Mouse (Mus musculus) limb, embryonic 11.5 days (tissue): ENCODE data around the gene Map4k3. TPM values are rescaled to one million over a fixed set of nuclear protein-coding genes. Genes with fewer than 3 reads are reported as not detected.

Experiments
- ATAC-seq: fragments of 200-750 bp; cut with Nextera tagmentation; 2 replicates; pipeline ENCODE4 v1.8.0; 2017; ENCODE audit warnings: low read depth; ENCODE audit not compliant: insufficient number of reproducible peaks, low FRiP score, low TSS enrichment
- DNase-seq: peaks from one replicate; pipeline ENCODE4 v3.0.0-alpha.2; 2015; ENCODE audit warnings: low spot score
- H3K27ac ChIP-seq: fragments of 300-500 bp; sonication (generic); replicated peaks from 2 replicates; pipeline ENCODE4 v1.5.1; 2014; ENCODE audit warnings: low read depth, mild to moderate bottlenecking, low read length
- H3K27me3 ChIP-seq: fragments of 300-500 bp; sonication (generic); 2 replicates; pipeline ENCODE4 v1.6.1; 2014; ENCODE audit warnings: mild to moderate bottlenecking, low read length, mixed read lengths; ENCODE audit not compliant: control insufficient read depth, insufficient read depth
- H3K36me3 ChIP-seq: fragments of 300-500 bp; sonication (generic); 2 replicates; pipeline ENCODE4 v1.6.1; 2014; ENCODE audit warnings: mild to moderate bottlenecking, low read length, moderate library complexity, mixed read lengths; ENCODE audit not compliant: control insufficient read depth, insufficient read depth
- H3K4me1 ChIP-seq: fragments of 300-500 bp; sonication (generic); 2 replicates; pipeline ENCODE4 v1.6.1; 2014; ENCODE audit warnings: low read length, mixed read lengths; ENCODE audit not compliant: control insufficient read depth, insufficient read depth
- H3K4me2 ChIP-seq: fragments of 300-500 bp; sonication (generic); 2 replicates; pipeline ENCODE4 v1.6.1; 2014; ENCODE audit warnings: low read depth, mild to moderate bottlenecking, moderate library complexity; ENCODE audit not compliant: severe bottlenecking
- H3K4me3 ChIP-seq: fragments of 300-500 bp; sonication (generic); 2 replicates; pipeline ENCODE4 v1.5.1; 2014; ENCODE audit warnings: low read depth, low read length
- H3K9ac ChIP-seq: fragments of 300-500 bp; sonication (generic); 2 replicates; pipeline ENCODE4 v1.6.1; 2014; ENCODE audit warnings: mild to moderate bottlenecking, low read length
- H3K9me3 ChIP-seq: fragments of 300-500 bp; sonication (generic); 2 replicates; pipeline ENCODE4 v1.6.1; 2016; ENCODE audit warnings: low read length; ENCODE audit not compliant: control insufficient read depth
- WGBS: fragments of 180-500 bp; shearing (Covaris S2); extraction: QIAGEN DNeasy Blood & Tissue Kit; methylation state at CpG from one replicate; pipeline ENCODE4 v1.1.7; 2014; 5-methylcytosine and 5-hydroxymethylcytosine counted together
- polyA plus RNA-seq: library from polyadenylated mRNA; unstranded; fragments of >200 nt; fragmentation: Nextera tagmentation; extraction: Ambion mirVana; gene quantifications from 2 replicates; pipeline ENCODE4 v1.2.1, GENCODE M21; 2014

Gene Map4k3
- polyA plus RNA-seq, 1 experiment from 2014 or later, result 33.7 TPM

GRCm38 (mm10) chr17:80663623-80664022 lies 64.7 kb downstream of the Map4k3 start:
- 80% methylated on average over 4 of the region's 4 CpGs for WGBS
- H3K27me3 ChIP-seq, result no peaks in the 10 kb centered on the region
- H3K4me1 ChIP-seq, result peaks cover 9% of the 10 kb centered on the region
- H3K4me3 ChIP-seq, result no peak overlapping the region
- H3K9ac ChIP-seq, result no peak overlapping the region
- no peak overlapping the region for H3K4me2 ChIP-seq
- no peaks in the 10 kb centered on the region for H3K9me3 ChIP-seq
- DNase-seq (no peak), ATAC-seq (no peak)
- no peaks in the 10 kb centered on the region for H3K36me3 ChIP-seq
- H3K27ac ChIP-seq, result no peak overlapping the region

GRCm38 (mm10) chr17:80662836-80663620 lies 65.3 kb downstream of the Map4k3 start:
- ATAC-seq, result 0 out of 2 replicates have a peak, but pooled peaks have one; percentile 39
- Histone ChIP-seq H3K4me3 (no peak overlapping the region), H3K4me2 (no peak overlapping the region), H3K9ac (no peak overlapping the region), H3K36me3 (no peaks in the 10 kb centered on the region), H3K27me3 (no peaks in the 10 kb centered on the region), H3K4me1 (peaks cover 9% of the 10 kb centered on the region), H3K27ac (peak overlapping the region; percentile 45; the same call in 1 of the 2 replicates), H3K9me3 (no peaks in the 10 kb centered on the region)
- peak; percentile 53 for DNase-seq
- 17% methylated on average over 7 of the region's 7 CpGs for WGBS

- WGBS, result 83% methylated on average over 3 of the region's 3 CpGs
- no peak for DNase-seq
- ATAC-seq, result no peak
- Histone ChIP-seq H3K9me3 (no peaks in the 10 kb centered on the region), H3K4me2 (no peak overlapping the region), H3K27me3 (no peaks in the 10 kb centered on the region), H3K4me1 (peaks cover 9% of the 10 kb centered on the region), H3K27ac (no peak overlapping the region), H3K4me3 (no peak overlapping the region), H3K9ac (no peak overlapping the region), H3K36me3 (no peaks in the 10 kb centered on the region)
Measured at GRCm38 (mm10) chr17:80661896-80662295, 66.4 kb downstream of the Map4k3 start.

GRCm38 (mm10) chr17:80660707-80661380 lies 67.4 kb downstream of the Map4k3 start:
- ATAC-seq (no peak), DNase-seq (no peak)
- Histone ChIP-seq H3K9me3 (no peaks in the 10 kb centered on the region), H3K4me1 (peaks cover 9% of the 10 kb centered on the region), H3K4me3 (no peak overlapping the region), H3K27me3 (no peaks in the 10 kb centered on the region), H3K9ac (no peak overlapping the region), H3K27ac (no peak overlapping the region), H3K36me3 (no peaks in the 10 kb centered on the region), H3K4me2 (no peak overlapping the region)
- WGBS, result 95% methylated on average over 15 of the region's 15 CpGs

- H3K9me3 ChIP-seq, result no peaks in the 10 kb centered on the region
- no peaks in the 10 kb centered on the region for H3K36me3 ChIP-seq
- no peak overlapping the region for H3K4me2 ChIP-seq
- no peak overlapping the region for H3K4me3 ChIP-seq
- no peak overlapping the region for H3K27ac ChIP-seq
- DNase-seq (no peak), ATAC-seq (no peak)
- H3K27me3 ChIP-seq, result no peaks in the 10 kb centered on the region
- WGBS, result 90% methylated on average over 2 of the region's 2 CpGs
- no peak overlapping the region for H3K9ac ChIP-seq
- peaks cover 9% of the 10 kb centered on the region for H3K4me1 ChIP-seq
Measured at GRCm38 (mm10) chr17:80660234-80660633, 68.1 kb downstream of the Map4k3 start.

- no peak for DNase-seq
Measured at GRCm38 (mm10) chr17:80659821-80660220, 68.5 kb downstream of the Map4k3 start.

GRCm38 (mm10) chr17:80654323-80654722 lies 74.0 kb downstream of the Map4k3 start:
- Histone ChIP-seq H3K9me3 (no peaks in the 10 kb centered on the region), H3K27me3 (no peaks in the 10 kb centered on the region), H3K4me3 (no peak overlapping the region), H3K36me3 (no peaks in the 10 kb centered on the region), H3K9ac (no peak overlapping the region), H3K4me2 (no peak overlapping the region), H3K4me1 (0 out of 2 replicates have a peak, but pooled peaks cover 2% of the 10 kb centered on the region), H3K27ac (no peak overlapping the region)
- 92% methylated on average over 3 of the region's 3 CpGs for WGBS
- ATAC-seq (no peak), DNase-seq (no peak)

More at GRCm38 (mm10) chr17:80659821-80660220, 68.5 kb downstream of the Map4k3 start:
- no peaks in the 10 kb centered on the region for H3K27me3 ChIP-seq
- H3K27ac ChIP-seq, result no peak overlapping the region
- H3K9ac ChIP-seq, result no peak overlapping the region
- H3K9me3 ChIP-seq, result no peaks in the 10 kb centered on the region
- H3K36me3 ChIP-seq, result no peaks in the 10 kb centered on the region
- peaks cover 9% of the 10 kb centered on the region for H3K4me1 ChIP-seq
- no peak overlapping the region for H3K4me3 ChIP-seq
- H3K4me2 ChIP-seq, result no peak overlapping the region
- WGBS, result 92% methylated on average over 5 of the region's 5 CpGs
- no peak for ATAC-seq

- H3K9ac ChIP-seq, result no peak overlapping the region
- no peak overlapping the region for H3K4me3 ChIP-seq
- 43% methylated on average over 6 of the region's 6 CpGs for WGBS
- no peak overlapping the region for H3K27ac ChIP-seq
- 0 out of 2 replicates have a peak, but pooled peaks cover 2% of the 10 kb centered on the region for H3K4me1 ChIP-seq
- no peaks in the 10 kb centered on the region for H3K27me3 ChIP-seq
- no peak for DNase-seq
- no peak overlapping the region for H3K4me2 ChIP-seq
- no peak for ATAC-seq
- H3K36me3 ChIP-seq, result 0 out of 2 replicates have a peak, but pooled peaks cover under 1% of the 10 kb centered on the region
- H3K9me3 ChIP-seq, result no peaks in the 10 kb centered on the region
Measured at GRCm38 (mm10) chr17:80652740-80653139, 75.5 kb downstream of the Map4k3 start.
